Mouse (Mus musculus) mouse embryonic stem cell (cell line): ENCODE results near the gene Alkbh2.

Experiments
- in situ Hi-C, 2 experiments: fragments of 300-500 bp; cut with MboI; formaldehyde crosslinking; loops; 1 replicate in 1 of 2; 3 replicates in 1 of 2; pipeline ENCODE4 v1.14.3; 2019 to 2020; ENCODE audit warnings: low sequenced_read_pairs in 2 of 2, low pct_unique_long_range_greater_than_20kb in 1 of 2, mixed read lengths in 1 of 2; ENCODE audit not compliant: unreplicated experiment in 1 of 2

The Alkbh2 gene

DNA sequence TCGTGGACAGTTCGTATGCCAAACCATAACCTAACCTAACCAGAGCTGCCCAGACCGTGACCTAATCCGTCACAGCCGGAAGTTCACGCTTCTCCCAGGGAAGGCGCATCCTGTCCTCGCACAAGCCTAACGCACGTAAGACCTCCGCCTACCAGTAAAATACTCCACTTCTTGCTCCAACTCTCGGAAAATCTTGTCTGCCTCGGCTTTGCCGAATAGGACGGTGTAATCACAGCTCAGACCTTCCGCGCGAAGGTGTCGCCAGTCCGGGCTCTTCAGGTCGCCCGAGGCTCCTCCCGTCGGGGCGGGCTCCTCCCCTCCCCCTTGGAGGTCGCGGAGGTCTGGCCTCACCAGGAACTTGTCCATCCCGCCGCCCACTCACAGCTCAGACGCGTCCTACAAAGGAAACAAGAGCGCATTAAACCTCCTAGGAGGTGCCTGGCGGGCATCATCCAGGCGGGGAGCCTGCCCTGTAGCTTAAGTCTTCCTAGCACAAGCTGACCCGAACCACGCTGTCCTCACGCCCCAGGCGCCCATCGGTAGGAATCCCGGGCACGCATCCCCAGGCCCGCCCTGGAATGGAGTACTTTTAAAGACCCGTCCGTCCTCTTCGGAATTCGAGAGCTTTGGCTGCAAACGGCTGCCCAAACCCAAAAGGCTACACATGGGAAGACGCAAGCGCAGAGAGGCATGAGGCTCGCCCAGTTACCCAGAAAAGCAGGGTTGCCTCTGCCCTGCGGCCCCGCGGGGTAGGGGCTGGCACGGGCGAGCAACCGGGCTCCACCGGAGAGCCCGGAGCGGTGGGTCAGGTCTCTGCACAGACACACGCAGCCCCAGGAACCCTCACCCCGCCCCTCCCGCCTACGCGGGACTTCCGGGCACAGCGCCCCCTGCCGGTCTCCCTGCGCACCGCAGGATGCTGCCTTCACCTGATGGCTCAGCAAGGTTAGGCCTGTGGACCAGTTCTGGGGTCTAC is at the start of gene Alkbh2:
Gene Alkbh2, minus strand, starts transcription at position 845 of the 976 bp plus-strand sequence.
- in situ Hi-C loops, result no loop called here

DNA sequence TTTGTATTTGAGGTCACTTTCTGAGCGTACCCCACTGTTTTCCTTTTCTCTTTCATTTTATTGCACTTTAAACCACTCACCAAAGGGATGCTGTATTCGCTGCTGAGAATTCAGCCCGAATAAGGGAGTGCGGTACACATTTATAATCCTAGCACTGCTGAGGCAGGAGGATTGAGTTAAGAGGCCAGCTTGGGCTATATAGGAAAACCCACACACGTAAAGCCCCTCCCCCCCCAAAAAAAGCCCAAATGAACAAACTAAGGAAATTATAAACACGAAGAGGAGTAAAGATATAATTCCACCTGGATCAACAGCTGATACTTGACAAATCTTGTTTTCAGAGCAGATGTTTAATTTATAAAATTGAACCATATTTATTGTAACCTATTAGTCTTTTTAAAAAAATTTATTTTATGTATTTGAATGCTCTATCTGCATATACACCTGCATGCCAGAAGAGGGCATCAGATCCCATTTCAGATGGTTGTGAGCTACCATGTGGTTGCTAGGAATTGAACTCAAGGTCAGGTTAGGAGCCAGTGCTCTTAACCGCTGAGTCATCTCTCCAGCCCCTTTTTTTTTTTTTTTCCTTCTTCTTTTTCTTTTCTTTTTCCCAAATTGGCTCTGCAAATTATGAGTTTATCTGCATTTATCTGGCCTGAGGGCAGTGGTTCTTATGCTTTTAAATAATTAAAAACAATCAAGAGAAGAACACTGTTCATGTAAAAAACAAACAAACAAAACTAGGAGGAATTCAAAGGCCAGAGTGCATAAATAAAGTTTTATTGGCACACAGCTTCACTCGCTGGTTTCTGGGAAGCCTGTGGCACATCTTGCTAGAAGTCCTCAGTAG is 48.8 kb upstream of the Alkbh2 start:
- in situ Hi-C loops, result loop anchor here in 1 of 2 experiments (5.0 kb wide), 1 partner anchor 131 kb away; no protein-coding TSS in a partner anchor

DNA sequence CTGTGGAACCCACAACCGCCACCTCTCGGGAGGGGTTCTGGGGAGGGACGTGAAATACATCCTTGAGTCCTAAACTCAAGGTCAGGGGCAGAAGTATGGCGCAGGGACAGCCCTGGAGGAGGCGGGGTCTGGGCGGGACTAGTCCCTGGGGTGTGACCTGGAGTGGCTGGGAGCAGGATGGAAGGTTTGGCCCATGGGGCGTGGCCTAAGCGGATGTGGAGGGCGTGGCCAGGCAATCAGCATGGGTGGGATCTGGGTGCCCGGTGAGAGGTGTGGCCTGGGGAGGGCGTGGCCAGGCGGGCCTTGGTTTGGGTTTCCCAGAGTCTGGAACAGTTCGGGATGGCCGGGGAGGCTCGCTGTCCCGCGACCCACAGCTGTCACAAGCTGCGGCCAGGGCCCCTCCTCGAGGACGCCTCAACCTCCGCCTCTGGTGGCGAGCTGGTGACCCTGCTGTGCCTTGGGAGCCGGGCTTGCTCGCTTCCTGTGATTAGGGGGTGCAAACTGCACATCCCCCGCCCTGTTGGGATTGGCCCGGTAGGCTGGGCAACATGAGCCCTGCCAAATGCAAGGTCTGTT is 47.7 kb upstream of the Alkbh2 start:
- in situ Hi-C loops, result loop anchor here in 1 of 2 experiments (5.0 kb wide), 1 partner anchor 132 kb away; no protein-coding TSS in a partner anchor

DNA sequence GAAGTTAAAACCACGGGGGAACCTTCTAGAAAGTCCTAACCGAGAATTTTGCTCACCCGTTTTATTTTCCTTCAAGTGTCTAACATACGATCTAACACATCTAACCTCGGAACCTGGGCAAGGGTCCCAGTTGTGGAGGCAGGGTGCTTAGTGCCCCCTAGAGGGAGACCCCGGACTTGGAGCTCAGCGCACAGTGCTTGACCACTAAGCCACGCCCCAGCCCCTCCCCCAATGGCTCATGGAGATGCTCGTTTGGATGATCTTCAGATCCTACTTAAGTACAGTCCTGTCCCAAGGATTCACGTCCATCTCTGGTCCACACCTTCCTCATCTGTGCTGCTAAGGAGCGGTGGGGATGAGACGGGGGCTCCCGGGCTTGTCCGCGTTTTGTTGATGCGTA is 46.6 kb upstream of the Alkbh2 start:
- in situ Hi-C loops, result loop anchor here in 1 of 2 experiments (5.0 kb wide), 1 partner anchor 133 kb away; no protein-coding TSS in a partner anchor

DNA sequence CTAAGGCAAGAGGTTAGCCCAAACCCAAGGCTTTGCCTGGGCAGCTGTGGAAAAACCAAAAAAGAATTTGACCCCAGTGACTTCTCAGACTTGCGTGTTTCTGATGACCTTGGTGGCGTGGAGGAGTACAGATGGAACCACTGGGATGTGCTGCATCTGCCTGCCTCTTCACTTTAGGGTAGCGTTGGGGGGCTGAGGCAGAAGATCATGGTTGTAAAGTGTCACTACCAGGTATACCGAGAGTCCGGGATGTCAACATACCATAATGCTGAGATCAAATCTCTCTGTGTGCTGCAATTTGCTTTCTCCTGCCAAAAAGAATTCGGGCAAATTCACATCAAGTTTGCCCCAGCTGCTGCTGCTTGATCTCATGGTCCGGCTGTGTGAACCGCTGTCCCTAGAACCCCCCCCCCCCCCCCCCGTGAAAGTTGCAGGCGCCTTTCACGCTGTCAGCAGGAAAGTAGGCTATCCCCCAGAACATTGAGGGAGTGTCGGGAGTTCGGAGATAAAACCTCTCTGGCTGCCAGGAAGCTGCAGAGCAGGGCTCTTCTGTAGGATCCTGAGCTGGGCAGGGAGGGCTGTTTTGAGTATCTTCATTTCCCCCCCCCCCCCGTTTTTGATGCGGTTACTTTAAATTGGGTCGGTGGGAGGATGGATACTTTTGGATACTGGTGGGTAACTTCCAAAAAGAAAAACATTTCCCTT is 46.0 kb upstream of the Alkbh2 start:
- in situ Hi-C loops, result no loop called here

DNA sequence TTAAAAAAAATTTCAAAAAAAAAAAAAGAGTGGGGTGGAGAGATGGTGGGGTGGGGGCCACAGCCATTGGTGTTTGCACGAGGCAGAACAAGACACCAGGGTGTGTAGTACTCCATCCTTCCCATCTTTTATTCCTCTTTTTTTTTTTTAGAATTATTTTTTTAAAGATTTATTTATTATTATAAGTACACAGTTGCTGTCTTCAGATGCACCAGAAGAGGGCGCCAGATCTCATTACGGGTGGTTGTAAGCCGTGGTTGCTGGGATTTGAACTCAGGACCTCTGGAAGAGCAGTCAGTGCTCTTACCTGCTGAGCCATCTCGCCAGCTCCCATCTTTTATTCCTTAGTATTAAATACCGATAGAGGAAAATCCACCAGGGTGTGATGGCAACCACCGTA is 45.4 kb upstream of the Alkbh2 start:
- in situ Hi-C loops, result no loop called here

DNA sequence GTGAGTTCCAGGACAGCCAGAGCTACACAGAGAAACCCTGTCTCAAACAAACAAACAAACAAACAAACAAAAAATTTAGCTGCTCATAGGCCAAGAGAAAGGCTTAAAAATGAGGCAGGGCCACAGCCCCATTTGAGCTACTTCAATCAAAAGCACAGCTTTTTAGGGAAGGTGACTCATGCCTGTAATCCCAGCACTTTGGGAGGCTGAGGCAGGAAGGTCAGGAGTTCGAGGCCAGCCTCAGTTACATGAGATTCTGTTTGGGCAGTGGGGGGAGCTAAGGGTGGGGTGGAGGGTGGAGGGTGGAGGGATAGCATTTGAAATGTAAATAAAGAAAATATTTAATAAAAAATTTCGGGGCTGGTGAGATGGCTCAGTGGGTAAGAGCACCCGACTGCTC is 44.9 kb upstream of the Alkbh2 start:
- in situ Hi-C loops, result no loop called here

DNA sequence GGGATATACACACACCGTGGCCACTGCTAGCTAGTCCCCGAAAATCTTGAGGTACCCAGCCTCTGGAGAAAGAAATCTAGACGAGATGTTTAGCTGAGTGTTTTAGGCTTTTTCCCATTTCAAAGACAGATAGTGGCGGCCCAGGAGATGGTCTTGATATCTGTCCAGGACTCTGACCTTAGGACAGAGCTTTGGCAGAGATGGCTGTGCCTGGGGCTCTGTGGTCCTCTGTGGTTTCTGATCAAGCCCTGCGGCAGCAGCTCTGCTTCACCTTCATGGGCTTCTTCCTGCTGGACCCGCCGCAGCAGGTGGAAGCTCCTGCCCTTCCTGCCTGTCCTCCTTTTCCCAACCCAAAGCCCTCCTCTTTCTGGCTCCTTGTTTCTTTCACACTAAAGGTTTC is 42.3 kb upstream of the Alkbh2 start:
- in situ Hi-C loops, result no loop called here

DNA sequence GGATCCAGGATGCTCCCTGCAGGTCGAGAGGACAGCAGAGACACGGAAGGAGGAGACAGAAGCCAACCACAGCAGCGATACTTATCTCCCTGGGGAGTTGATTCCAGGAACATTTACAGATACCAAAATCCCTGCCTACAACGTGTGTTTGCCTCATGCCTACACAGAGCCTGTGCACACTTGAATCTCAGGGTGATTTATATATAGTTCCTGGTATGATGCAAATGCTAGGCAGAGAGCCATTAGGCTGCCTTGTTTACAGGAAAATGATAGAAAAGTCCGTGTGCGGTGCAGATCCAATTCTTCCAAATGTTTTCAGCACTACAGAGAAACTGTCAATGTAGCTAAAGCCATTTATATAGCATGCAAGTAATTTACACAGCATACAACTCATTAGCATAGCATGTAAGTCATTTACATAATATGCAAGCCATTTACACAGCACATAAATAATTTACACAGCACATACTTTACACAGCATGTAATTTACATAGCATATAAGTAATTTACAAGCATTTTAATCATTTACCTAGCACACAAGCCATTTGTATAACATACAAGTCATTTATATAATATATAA is 35.2 kb upstream of the Alkbh2 start:
- in situ Hi-C loops, result no loop called here

DNA sequence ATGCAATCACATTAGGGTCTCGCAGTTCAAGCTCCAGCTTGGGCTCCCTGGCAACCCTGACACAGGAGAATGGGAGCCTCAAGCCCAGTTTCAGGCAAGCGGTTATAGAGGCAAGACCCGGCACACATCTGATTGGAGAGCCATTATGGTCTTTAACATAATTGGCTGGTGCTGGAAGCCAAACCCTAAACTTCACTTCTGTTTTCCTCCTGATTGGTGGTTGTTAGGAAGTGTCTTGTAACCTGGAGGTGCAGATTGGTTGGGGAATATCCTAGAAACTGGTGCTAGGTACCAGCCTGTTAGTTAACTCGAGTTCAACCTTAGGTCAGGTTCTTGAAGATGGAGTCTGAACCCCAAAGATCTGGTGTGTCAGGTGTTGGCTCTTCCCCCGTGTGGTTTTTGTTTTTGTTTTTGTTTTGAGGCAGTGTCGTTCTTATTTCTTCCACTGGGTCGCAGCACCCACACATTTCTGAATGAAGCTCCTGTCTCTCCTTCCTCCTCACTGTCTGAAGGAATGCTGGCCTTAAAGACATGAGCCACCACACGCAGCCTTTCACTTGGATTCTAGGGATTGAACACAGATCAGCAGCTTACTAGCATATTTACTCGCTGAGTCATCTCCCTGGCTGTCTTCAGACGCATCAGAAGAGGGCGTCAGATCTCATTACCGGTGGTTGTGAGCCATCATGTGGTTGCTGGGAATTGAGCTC is 34.2 kb upstream of the Alkbh2 start:
- in situ Hi-C loops, result no loop called here

DNA sequence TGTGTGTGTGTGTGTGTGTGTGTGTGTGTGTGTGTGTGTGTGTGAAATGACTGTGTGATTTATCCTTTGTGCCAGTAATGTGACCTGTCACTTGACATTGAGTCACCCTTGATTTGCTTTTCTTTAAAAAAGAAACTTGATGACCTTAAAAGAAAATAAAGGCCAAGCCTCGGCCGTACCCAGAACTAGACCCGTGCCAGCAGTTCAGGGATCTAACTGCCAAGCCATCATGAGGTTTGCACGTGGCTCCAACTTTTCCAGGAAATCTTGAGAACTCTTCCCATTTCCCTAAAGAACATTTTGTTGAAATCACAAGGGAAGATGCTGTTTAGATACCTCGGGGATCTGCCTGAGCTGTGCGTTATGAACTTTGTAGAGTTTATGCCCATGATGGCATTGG is 33.4 kb upstream of the Alkbh2 start:
- in situ Hi-C loops, result no loop called here

DNA sequence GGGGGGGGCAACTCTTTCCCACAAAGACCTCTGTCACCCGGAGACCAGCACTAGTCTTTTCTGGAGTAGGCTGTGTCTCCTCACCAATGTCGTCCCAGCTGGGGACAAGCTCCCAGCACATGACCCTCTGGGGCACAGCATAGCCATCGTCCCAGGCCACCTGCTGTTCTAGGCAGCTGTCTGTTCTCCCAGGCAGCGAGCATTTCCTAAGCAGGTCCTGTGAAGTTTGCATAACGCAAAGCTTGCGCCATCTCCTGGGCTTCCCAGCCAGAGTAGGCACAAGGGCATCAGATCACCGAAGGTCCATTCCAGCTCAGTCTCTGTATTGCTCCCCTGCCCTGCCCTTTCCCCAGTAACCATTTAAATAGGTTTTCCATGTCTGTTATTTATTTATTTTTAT is 29.2 kb upstream of the Alkbh2 start:
- in situ Hi-C loops, result no loop called here

DNA sequence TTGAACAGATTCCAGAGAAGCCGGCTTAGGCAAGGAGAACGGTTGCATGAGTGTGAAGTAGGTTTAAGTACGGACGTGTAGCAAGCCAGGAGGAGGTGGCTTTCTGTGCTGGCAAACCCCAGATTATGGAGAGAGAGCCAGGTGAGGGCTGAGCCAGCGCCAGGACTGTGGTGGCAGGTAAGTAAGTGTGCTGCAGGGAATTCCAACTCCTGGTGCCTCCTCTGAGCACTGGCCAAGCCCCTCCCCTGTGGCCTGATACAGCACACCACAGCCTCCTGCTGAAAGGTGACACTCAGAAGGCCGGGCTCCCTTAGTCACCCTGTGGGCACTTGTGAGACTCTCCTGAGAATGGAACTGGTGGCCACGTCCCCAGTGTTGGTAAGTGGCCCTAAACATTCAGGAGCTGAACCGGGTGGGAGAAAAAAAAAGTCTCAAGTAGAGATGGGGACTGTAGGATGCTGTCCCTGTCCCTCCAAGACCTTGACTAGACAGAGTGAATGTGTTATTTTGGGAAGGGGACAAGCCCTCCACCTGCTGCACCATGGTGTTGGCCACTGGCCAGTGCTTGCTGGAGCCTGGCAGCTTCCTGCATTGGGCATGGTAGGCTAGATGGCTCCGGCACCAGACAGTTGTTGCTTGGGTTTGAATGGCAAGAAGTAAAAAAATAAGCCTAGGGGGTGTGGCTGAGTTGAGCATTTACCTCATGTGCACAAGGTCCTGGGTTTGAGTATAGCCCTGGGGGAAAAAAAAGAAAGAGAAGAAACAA is 27.3 kb upstream of the Alkbh2 start:
- in situ Hi-C loops, result no loop called here

DNA sequence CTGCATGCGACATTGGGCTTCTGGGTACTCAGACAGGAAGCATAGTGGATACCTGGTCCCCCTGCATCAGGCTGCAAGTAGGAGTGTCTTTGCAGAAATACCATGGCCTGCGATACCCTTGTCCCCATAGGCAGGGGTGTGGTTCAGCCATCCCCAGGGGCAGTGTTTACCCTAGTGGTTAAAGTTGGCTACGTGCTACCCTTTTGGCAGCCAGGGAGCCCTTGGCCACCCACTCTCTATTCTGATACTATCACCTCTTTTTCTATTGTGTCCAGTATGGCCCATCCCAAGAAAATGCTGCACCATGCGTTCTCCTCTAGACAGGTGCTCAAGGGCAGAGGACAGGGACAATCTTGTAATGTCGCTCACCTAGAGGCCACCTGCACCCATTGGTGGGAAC is 26.7 kb upstream of the Alkbh2 start:
- in situ Hi-C loops, result no loop called here

DNA sequence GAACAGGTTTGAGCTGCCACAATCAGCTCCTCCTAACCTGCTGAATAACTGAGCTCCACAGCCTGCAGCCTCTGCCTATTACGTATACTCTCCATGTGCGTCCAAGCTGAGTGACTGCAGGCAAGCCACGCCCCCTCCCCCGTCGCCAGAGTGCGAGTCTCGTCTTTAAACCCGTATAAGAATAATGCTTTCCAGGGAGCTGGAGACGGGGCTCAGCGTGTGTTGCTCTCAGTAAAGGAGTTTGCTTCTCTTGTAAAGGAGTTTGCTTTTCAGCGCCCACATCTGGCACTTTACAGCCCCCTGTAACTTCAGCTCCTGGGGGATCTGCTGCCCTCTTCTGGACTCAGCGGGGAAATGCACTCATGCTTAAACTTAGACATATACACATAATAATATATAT is 25.5 kb upstream of the Alkbh2 start:
- in situ Hi-C loops, result no loop called here

DNA sequence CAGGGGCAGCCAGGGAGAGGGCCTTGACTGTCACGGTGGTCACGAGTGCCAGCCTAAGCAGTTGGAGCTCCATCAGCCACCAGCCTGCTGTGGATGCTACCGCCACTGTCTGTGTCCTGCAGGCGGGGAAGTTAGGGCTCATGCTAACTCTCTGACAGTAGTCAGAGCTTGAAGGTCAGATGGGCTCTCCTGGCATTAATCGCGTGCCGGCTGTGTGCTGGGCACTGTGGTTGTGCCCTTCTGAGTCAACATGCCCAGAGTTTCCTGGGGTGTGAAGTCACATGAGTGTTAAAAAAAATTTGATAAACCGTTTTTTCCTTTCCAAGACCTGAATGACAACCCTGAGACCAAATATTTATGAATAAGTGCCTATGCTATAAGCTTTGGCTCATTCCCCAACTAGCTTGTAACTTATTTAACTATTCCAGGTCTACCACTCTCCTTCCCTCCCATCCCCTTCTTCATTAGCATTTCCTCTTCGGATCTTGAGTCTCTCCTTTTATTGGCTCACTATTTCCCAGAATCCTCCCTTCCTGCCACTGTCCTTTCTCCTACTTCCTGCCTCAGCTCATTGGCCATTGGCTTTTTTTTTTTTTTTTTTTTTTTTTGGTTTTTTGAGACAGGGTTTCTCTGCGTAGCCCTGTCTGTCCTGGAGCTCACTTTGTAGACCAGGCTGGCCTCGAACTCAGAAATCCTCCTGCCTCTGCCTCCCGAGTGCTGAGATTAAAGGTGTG is 24.5 kb upstream of the Alkbh2 start:
- in situ Hi-C loops, result no loop called here
